Mouse (Mus musculus): Measurements from ENCODE around the gene Ccdc40. TPM values are rescaled to one million over a fixed set of nuclear protein-coding genes. Genes with fewer than 3 reads are reported as not detected.
"Not testable (repeated sequence)": the region's sequence is repeated elsewhere in the genome, so short reads cannot be mapped to it uniquely, and the experiment has no call there.

Ccdc40 gene
- polyA plus RNA-seq, 1 experiment from 2014 or later, result 18.6 TPM

- no peak for ATAC-seq (ENCODE audit: low FRiP score, low read depth)
- Histone ChIP-seq H3K27ac (replicated peaks) (no peak overlapping the region), H3K27me3 (no peaks in the 10 kb centered on the region), H3K9me3 (no peaks in the 10 kb centered on the region), H3K4me3 (no peak overlapping the region), H3K36me3 (no peaks in the 10 kb centered on the region), H3K4me2 (replicated peaks) (no peak overlapping the region), H3K9ac (replicated peaks) (no peak overlapping the region), H3K4me1 (peaks cover 81% of the 10 kb centered on the region)
- 92% methylated on average over 6 of the region's 6 CpGs for WGBS
Measured at GRCm38 (mm10) chr11:119224926-119225325, 3.4 kb upstream of the Ccdc40 start.

GRCm38 (mm10) chr11:119225634-119226033 is 2.7 kb upstream of the Ccdc40 start:
- no peak overlapping the region for H3K4me2 ChIP-seq (replicated peaks)
- 0 out of 2 replicates have a peak overlapping the region, but pooled peaks have one; percentile 11 for H3K9ac ChIP-seq (replicated peaks)
- H3K4me3 ChIP-seq, result no peak overlapping the region
- no peaks in the 10 kb centered on the region for H3K36me3 ChIP-seq
- 74% methylated on average over 9 of the region's 9 CpGs for whole genome bisulfite sequencing
- no peaks in the 10 kb centered on the region for H3K27me3 ChIP-seq
- no peak overlapping the region for H3K27ac ChIP-seq (replicated peaks)
- H3K4me1 ChIP-seq, result peaks cover 81% of the 10 kb centered on the region
- ATAC-seq (ENCODE audit: low FRiP score, low read depth), result no peak
- no peaks in the 10 kb centered on the region for H3K9me3 ChIP-seq

DNA sequence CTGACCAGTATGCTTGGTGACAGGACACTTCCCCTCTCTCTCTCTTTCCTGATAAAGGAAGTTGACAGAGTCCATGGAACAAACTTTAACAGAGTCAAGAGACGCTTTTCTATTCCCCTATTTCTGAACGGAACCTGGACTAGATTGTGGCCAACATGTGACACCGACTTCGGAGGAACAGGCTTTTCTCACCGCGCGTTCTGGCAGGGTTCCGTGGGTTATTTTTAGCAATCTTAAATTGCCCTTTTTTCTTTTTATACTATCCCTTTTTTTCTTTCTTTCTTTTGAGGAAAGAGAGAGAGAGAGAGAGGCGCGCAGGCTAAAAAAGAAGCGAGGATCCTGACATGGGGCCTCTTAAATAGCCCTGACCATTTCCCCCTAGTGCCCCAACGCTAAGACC is 781 bp upstream of the Ccdc40 start:
- peak overlapping the region; percentile 88 for H3K27ac ChIP-seq (replicated peaks)
- no peaks in the 10 kb centered on the region for H3K27me3 ChIP-seq
- no peaks in the 10 kb centered on the region for H3K9me3 ChIP-seq
- peak overlapping the region; percentile 78 for H3K4me3 ChIP-seq
- peak overlapping the region; percentile 98 for H3K4me2 ChIP-seq (replicated peaks)
- peaks cover 64% of the 10 kb centered on the region for H3K4me1 ChIP-seq
- H3K9ac ChIP-seq (replicated peaks), result peak overlapping the region; percentile 79
- ATAC-seq (ENCODE audit: low FRiP score, low read depth), result no peak
- WGBS, result 2% methylated on average over 12 of the region's 12 CpGs
- peaks cover 13% of the 10 kb centered on the region; the same call in 1 of the 2 replicates for H3K36me3 ChIP-seq

DNA sequence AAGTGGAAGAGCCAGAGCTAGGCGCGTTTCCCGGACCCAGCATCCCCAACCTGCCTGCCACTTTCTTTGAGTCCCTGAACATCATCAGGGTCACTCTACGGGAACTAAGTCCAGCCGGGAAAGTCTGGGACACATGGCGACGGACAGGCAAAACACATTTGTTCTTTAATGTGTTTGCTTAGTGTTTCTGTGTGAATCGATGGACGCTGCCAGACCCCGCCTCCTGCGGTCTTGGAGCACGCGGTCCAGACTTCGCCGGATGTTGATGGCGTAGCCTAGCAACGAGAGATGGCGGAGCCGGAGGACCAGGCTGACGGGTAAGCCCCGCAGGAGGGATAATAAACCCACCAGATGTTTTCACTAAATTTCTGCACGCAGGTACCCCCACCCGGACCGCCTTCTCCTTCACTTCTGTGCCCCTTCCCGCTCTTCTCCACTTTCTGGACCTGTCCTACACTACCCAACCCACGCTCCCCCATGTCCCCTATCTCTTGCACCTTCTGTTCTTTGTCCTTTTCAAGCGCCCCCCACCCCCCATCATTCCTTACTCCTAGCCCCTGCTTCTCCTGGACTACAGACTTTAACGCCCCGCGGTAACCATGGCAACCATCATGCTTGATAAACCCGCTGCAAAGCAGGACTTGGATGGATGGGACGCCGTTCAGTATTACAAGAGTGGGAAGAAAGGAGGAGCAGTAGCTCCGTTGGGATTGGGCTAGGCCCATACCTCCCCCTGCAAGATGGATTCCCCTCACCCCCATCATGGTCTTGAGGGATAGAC is 664 bp downstream of the Ccdc40 start:
- no peaks in the 10 kb centered on the region for H3K9me3 ChIP-seq
- peak; percentile 88 for ATAC-seq (ENCODE audit: low FRiP score, low read depth)
- peak overlapping the region; percentile 98 for H3K4me2 ChIP-seq (replicated peaks)
- peak overlapping the region; percentile 78 for H3K4me3 ChIP-seq
- H3K9ac ChIP-seq (replicated peaks), result peak overlapping the region; percentile 79
- H3K27me3 ChIP-seq, result no peaks in the 10 kb centered on the region
- WGBS, result under 1% methylated on average over 34 of the region's 34 CpGs
- peaks cover 13% of the 10 kb centered on the region; the same call in 1 of the 2 replicates for H3K36me3 ChIP-seq
- peaks cover 52% of the 10 kb centered on the region for H3K4me1 ChIP-seq
- H3K27ac ChIP-seq (replicated peaks), result peak overlapping the region; percentile 88

DNA sequence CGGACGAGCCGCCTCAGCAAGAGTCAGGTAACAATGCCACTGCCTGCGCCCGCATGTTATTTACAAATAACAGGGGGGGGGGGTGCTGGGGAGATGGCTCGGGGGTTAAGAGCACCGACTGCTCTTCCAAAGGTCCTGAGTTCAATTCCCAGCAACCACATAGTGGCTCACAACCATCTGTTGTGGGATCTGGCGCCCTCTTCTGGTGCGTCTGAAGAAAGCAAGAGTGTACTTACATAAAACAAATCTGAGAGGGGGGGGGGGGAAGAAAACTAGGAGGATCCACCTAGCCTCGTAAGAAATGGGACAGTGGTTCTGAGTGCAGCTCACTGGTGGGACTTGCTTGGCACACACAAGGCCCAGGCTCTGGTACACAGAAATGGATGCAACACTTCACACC is 6.4 kb downstream of the Ccdc40 start:
- peaks cover 24% of the 10 kb centered on the region for H3K4me1 ChIP-seq
- H3K9ac ChIP-seq (replicated peaks), result no peak overlapping the region
- H3K4me2 ChIP-seq (replicated peaks), result no peak overlapping the region
- H3K27me3 ChIP-seq, result no peaks in the 10 kb centered on the region
- H3K36me3 ChIP-seq, result peaks cover 40% of the 10 kb centered on the region
- ATAC-seq (ENCODE audit: low FRiP score, low read depth), result no peak
- H3K4me3 ChIP-seq, result no peak overlapping the region
- 95% methylated on average over 10 of the region's 10 CpGs for WGBS
- H3K9me3 ChIP-seq, result peaks cover 4% of the 10 kb centered on the region; the same call in 1 of the 2 replicates
- no peak overlapping the region for H3K27ac ChIP-seq (replicated peaks)

- Histone ChIP-seq H3K4me2 (replicated peaks) (no peak overlapping the region), H3K4me3 (no peak overlapping the region), H3K4me1 (peaks cover 15% of the 10 kb centered on the region), H3K9ac (replicated peaks) (no peak overlapping the region), H3K27me3 (no peaks in the 10 kb centered on the region), H3K36me3 (peaks cover 49% of the 10 kb centered on the region), H3K27ac (replicated peaks) (no peak overlapping the region), H3K9me3 (peaks cover 4% of the 10 kb centered on the region; the same call in 1 of the 2 replicates)
- WGBS, result 87% methylated on average over 4 of the region's 4 CpGs
- no peak for ATAC-seq (ENCODE audit: low FRiP score, low read depth)
Measured at GRCm38 (mm10) chr11:119235596-119235995, 7.2 kb downstream of the Ccdc40 start.

GRCm38 (mm10) chr11:119236354-119236753 is 8.0 kb downstream of the Ccdc40 start:
- H3K9me3 ChIP-seq, result peaks cover 4% of the 10 kb centered on the region; the same call in 1 of the 2 replicates
- no peak for ATAC-seq (ENCODE audit: low FRiP score, low read depth)
- H3K4me2 ChIP-seq (replicated peaks), result no peak overlapping the region
- H3K27me3 ChIP-seq, result no peaks in the 10 kb centered on the region
- H3K27ac ChIP-seq (replicated peaks), result no peak overlapping the region
- peaks cover 15% of the 10 kb centered on the region for H3K4me1 ChIP-seq
- H3K9ac ChIP-seq (replicated peaks), result no peak overlapping the region
- peaks cover 54% of the 10 kb centered on the region for H3K36me3 ChIP-seq
- H3K4me3 ChIP-seq, result no peak overlapping the region
- 51% methylated on average over 8 of the region's 8 CpGs for whole genome bisulfite sequencing

- peaks cover 4% of the 10 kb centered on the region; the same call in 1 of the 2 replicates for H3K9me3 ChIP-seq
- H3K27ac ChIP-seq (replicated peaks), result no peak overlapping the region
- H3K36me3 ChIP-seq, result peaks cover 53% of the 10 kb centered on the region
- H3K9ac ChIP-seq (replicated peaks), result no peak overlapping the region
- ATAC-seq (ENCODE audit: low FRiP score, low read depth), result no peak
- no peaks in the 10 kb centered on the region for H3K27me3 ChIP-seq
- no peak overlapping the region for H3K4me2 ChIP-seq (replicated peaks)
- H3K4me3 ChIP-seq, result no peak overlapping the region
- 57% methylated on average over 3 of the region's 3 CpGs for WGBS
- peaks cover 15% of the 10 kb centered on the region for H3K4me1 ChIP-seq
Measured at GRCm38 (mm10) chr11:119237007-119237406, 8.6 kb downstream of the Ccdc40 start.

DNA sequence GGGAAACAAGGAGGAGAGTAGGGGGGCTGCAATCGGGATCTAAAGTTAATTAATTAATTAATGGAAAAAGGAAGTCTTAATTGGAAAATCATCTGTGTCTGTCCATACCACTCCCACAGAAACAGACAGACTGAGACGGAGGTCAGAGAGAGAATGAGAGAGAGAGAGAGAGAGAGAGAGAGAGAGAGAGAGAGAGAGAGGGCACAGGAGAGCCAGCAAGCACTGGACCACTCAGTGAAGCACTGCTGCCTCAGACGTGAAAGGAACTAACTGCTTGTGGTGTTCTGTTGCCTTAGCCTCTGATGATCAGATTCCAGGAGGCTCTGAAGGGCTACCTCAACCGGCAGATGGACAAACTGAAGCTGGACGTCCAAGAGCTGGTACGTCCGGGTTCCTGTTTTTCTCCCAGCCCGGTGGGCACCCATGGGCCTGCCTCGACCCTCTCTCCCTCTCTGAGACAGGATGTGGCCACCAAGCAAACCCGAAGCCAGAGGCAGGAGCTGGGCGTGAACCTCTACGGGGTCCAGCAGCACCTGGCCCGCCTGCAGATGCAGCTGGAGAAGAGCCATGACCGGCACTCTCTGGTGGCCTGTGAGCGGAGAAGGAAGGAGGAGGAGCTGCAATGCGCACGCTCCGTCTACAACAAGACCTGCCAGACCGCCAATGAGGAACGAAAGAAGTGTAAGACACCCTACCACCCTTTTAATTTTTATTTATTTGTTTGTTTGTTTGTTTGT is 9.4 kb downstream of the Ccdc40 start:
- Histone ChIP-seq H3K27ac (replicated peaks) (peak overlapping the region; percentile 26; the same call in 1 of the 2 replicates), H3K9me3 (peaks cover 4% of the 10 kb centered on the region; the same call in 1 of the 2 replicates), H3K36me3 (peaks cover 55% of the 10 kb centered on the region), H3K9ac (replicated peaks) (no peak overlapping the region; the same call in 1 of the 2 replicates), H3K4me1 (peaks cover 15% of the 10 kb centered on the region), H3K4me3 (no peak overlapping the region), H3K4me2 (replicated peaks) (peak overlapping the region; percentile 38), H3K27me3 (no peaks in the 10 kb centered on the region)
- ATAC-seq (ENCODE audit: low FRiP score, low read depth), result peak; percentile 19; the same call in 1 of the 2 replicates
- WGBS, result 38% methylated on average over 20 of the region's 20 CpGs

DNA sequence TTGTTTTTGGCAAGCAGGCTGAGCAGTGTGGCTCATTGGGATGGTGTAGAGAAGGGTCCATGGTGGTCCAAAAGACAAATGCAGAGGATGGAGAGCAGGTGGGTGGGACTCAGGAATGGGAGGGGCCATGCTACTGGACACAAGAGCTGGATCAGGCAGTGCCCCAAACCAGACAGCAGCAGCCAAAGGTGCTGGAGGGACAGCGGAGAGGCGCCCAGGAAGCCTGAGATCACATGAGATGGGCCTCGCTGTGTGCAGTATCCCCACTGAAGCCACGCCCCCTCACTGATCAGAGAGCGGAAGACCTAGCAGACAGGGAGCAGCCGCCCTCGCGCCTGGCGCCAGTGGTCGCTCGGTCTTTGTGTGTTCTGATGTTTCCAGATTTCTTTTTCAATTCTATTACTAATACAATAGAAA is 9.9 kb downstream of the Ccdc40 start:
- Histone ChIP-seq H3K36me3 (peaks cover 60% of the 10 kb centered on the region), H3K4me3 (0 out of 2 replicates have a peak overlapping the region, but pooled peaks have one; percentile 1), H3K27ac (replicated peaks) (peak overlapping the region; percentile 2), H3K27me3 (no peaks in the 10 kb centered on the region), H3K9ac (replicated peaks) (no peak overlapping the region), H3K4me1 (peaks cover 15% of the 10 kb centered on the region), H3K4me2 (replicated peaks) (peak overlapping the region; percentile 38), H3K9me3 (peaks cover 4% of the 10 kb centered on the region; the same call in 1 of the 2 replicates)
- 22% methylated on average over 11 of the region's 11 CpGs for WGBS
- ATAC-seq (ENCODE audit: low FRiP score, low read depth), result peak; percentile 66

DNA sequence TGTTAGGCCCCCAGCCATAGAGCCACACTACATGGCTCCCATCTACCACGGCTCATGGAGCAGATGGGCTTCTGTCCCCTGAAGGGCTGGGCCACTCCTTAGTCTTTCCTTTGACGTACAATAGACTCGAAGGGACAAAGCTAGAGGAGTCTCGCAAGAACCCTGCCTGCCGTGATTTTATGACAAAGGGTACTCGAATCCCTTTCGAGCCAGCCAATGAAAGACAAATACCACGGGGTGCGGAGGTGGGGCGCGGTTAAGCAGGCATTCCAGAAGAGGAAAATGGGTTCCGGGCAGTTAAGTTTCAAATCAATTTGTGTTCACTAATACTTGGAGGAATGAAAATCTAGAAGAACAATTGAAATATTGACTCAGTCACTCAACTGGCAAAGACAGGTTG is 11.1 kb downstream of the Ccdc40 start:
- H3K27me3 ChIP-seq, result no peaks in the 10 kb centered on the region

GRCm38 (mm10) chr11:119245543-119245942 is 17.2 kb downstream of the Ccdc40 start:
- not testable (repeated sequence) for ATAC-seq (ENCODE audit: low FRiP score, low read depth); H3K27ac ChIP-seq (replicated peaks); H3K9me3 ChIP-seq; H3K27me3 ChIP-seq; H3K4me2 ChIP-seq (replicated peaks); H3K4me3 ChIP-seq; H3K4me1 ChIP-seq; H3K9ac ChIP-seq (replicated peaks)
- 95% methylated on average over 6 of the region's 6 CpGs for WGBS
- peaks cover 40% of the 10 kb centered on the region for H3K36me3 ChIP-seq

More for the DNA sequence above, 11.1 kb downstream of the Ccdc40 start:
- H3K4me1 ChIP-seq, result peaks cover 15% of the 10 kb centered on the region
- no peak overlapping the region for H3K27ac ChIP-seq (replicated peaks)
- no peak for ATAC-seq (ENCODE audit: low FRiP score, low read depth)
- H3K4me2 ChIP-seq (replicated peaks), result no peak overlapping the region
- peaks cover 59% of the 10 kb centered on the region for H3K36me3 ChIP-seq
- H3K4me3 ChIP-seq, result no peak overlapping the region
- WGBS, result 90% methylated on average over 12 of the region's 12 CpGs
- no peak overlapping the region for H3K9ac ChIP-seq (replicated peaks)
- peaks cover 3% of the 10 kb centered on the region; the same call in 1 of the 2 replicates for H3K9me3 ChIP-seq
